Mouse (Mus musculus) brain, embryonic 14.5 days (tissue): ENCODE measurements around the gene Tymp.

Source experiments
- CTCF ChIP-seq: fragments of 200-500 bp; IDR thresholded peaks from 2 replicates; pipeline ENCODE4 v1.5.1; 2012; ENCODE audit warnings: inconsistent platforms, mild to moderate bottlenecking, moderate library complexity, borderline replicate concordance; ENCODE audit not compliant: insufficient read depth, insufficient read length; ENCODE audit errors: extremely low read depth
- POLR2A ChIP-seq: fragments of 200-500 bp; IDR thresholded peaks from 2 replicates; pipeline ENCODE4 v1.6.1; 2012; ENCODE audit warnings: mild to moderate bottlenecking, inconsistent platforms, borderline replicate concordance; ENCODE audit not compliant: poor library complexity, insufficient read depth, insufficient read length, severe bottlenecking; ENCODE audit errors: extremely low read depth

DNA sequence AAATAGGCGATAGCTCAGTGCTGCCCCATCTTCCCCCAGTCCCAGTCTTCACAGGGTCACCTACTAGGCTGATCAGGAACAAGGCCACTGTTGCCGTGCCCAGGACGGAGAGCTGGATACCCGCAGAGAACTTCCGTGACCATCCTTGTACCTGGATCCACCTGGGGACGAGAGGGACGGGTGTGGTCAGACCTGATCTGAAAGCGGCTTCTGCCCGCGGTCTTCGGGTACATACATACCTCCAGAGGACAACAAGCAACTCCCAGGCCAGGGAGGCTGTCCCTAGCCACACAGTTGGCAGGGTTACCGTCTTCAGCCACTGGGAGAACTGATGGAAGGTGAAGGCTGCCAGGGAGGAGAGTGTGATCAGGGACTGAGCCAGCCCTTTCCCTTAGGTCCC lies 24.0 kb downstream of the Tymp start:
- TF ChIP-seq CTCF (no peak), POLR2A (no peak)
